Mouse (Mus musculus): ENCODE data around the gene Ppp1r32. TPM values are rescaled to one million over a fixed set of nuclear protein-coding genes. Genes with fewer than 3 reads are reported as not detected.

Ppp1r32 gene
- polyA plus RNA-seq, 1 experiment from 2014 or later = 2.4 TPM

- Histone ChIP-seq H3K9ac (no peak overlapping the region), H3K27me3 (replicated peaks) (peaks cover 41% of the 10 kb centered on the region), H3K36me3 (replicated peaks) (no peaks in the 10 kb centered on the region), H3K27ac (no peak overlapping the region), H3K4me1 (peaks cover 26% of the 10 kb centered on the region), H3K9me3 (no peaks in the 10 kb centered on the region), H3K4me3 (no peak overlapping the region), H3K4me2 (peak overlapping the region; percentile 81; the same call in 1 of the 2 replicates)
- 70% methylated on average over 3 of the region's 3 CpGs for WGBS
- no peak for ATAC-seq (replicated peaks)
Measured at GRCm38 (mm10) chr19:10455437-10455806, 27.3 kb downstream of the Ppp1r32 start.

- 64% methylated on average over 4 of the region's 4 CpGs for WGBS
- peaks cover 40% of the 10 kb centered on the region for H3K27me3 ChIP-seq (replicated peaks)
Measured at GRCm38 (mm10) chr19:10454718-10455436, 27.9 kb downstream of the Ppp1r32 start.

GRCm38 (mm10) chr19:10449708-10450107 lies 33.0 kb downstream of the Ppp1r32 start:
- no peak overlapping the region for H3K4me3 ChIP-seq
- no peaks in the 10 kb centered on the region for H3K4me1 ChIP-seq
- ATAC-seq (replicated peaks) = peak; percentile 45
- 0 out of 2 replicates have a peak, but pooled peaks cover under 1% of the 10 kb centered on the region for H3K27me3 ChIP-seq (replicated peaks)
- H3K9ac ChIP-seq = no peak overlapping the region
- H3K27ac ChIP-seq = no peak overlapping the region
- H3K36me3 ChIP-seq (replicated peaks) = peaks cover 18% of the 10 kb centered on the region; the same call in 1 of the 2 replicates
- WGBS = 7% methylated on average over 3 of the region's 3 CpGs
- no peaks in the 10 kb centered on the region for H3K9me3 ChIP-seq
- H3K4me2 ChIP-seq = no peak overlapping the region

More at GRCm38 (mm10) chr19:10454718-10455436, 27.9 kb downstream of the Ppp1r32 start:
- H3K9me3 ChIP-seq = no peaks in the 10 kb centered on the region
- peaks cover 26% of the 10 kb centered on the region for H3K4me1 ChIP-seq
- H3K4me2 ChIP-seq = peak overlapping the region; percentile 81; the same call in 1 of the 2 replicates
- no peak overlapping the region for H3K27ac ChIP-seq
- H3K36me3 ChIP-seq (replicated peaks) = no peaks in the 10 kb centered on the region
- no peak overlapping the region for H3K9ac ChIP-seq
- no peak overlapping the region for H3K4me3 ChIP-seq
- ATAC-seq (replicated peaks) = no peak

- H3K9me3 ChIP-seq = no peaks in the 10 kb centered on the region
- WGBS = 70% methylated on average over 6 of the region's 6 CpGs
- ATAC-seq (replicated peaks) = peak; percentile 14
Measured at GRCm38 (mm10) chr19:10449190-10449589, 33.5 kb downstream of the Ppp1r32 start.

GRCm38 (mm10) chr19:10448275-10448674 lies 34.5 kb downstream of the Ppp1r32 start:
- Histone ChIP-seq H3K9ac (no peak overlapping the region), H3K36me3 (replicated peaks) (peaks cover 27% of the 10 kb centered on the region), H3K4me2 (no peak overlapping the region), H3K4me1 (no peaks in the 10 kb centered on the region), H3K27me3 (replicated peaks) (no peaks in the 10 kb centered on the region), H3K9me3 (no peaks in the 10 kb centered on the region), H3K27ac (no peak overlapping the region), H3K4me3 (no peak overlapping the region)
- no peak for ATAC-seq (replicated peaks)
- 94% methylated on average over 7 of the region's 7 CpGs for WGBS

More at GRCm38 (mm10) chr19:10449190-10449589, 33.5 kb downstream of the Ppp1r32 start:
- peaks cover 23% of the 10 kb centered on the region; the same call in 1 of the 2 replicates for H3K36me3 ChIP-seq (replicated peaks)
- H3K4me1 ChIP-seq = no peaks in the 10 kb centered on the region
- no peak overlapping the region for H3K4me2 ChIP-seq
- H3K4me3 ChIP-seq = no peak overlapping the region
- H3K27me3 ChIP-seq (replicated peaks) = no peaks in the 10 kb centered on the region
- H3K9ac ChIP-seq = no peak overlapping the region
- H3K27ac ChIP-seq = no peak overlapping the region

- H3K9ac ChIP-seq = no peak overlapping the region
- no peak overlapping the region for H3K4me2 ChIP-seq
- H3K36me3 ChIP-seq (replicated peaks) = peaks cover 32% of the 10 kb centered on the region
- 95% methylated on average over 15 of the region's 15 CpGs for WGBS
- no peaks in the 10 kb centered on the region for H3K4me1 ChIP-seq
- no peaks in the 10 kb centered on the region for H3K27me3 ChIP-seq (replicated peaks)
- H3K9me3 ChIP-seq = no peaks in the 10 kb centered on the region
- no peak overlapping the region for H3K4me3 ChIP-seq
- H3K27ac ChIP-seq = no peak overlapping the region
- ATAC-seq (replicated peaks) = no peak
Measured at GRCm38 (mm10) chr19:10444685-10445369, 37.9 kb downstream of the Ppp1r32 start.

- no peak overlapping the region for H3K4me3 ChIP-seq
- H3K9ac ChIP-seq = no peak overlapping the region
- no peaks in the 10 kb centered on the region for H3K4me1 ChIP-seq
- no peak overlapping the region for H3K27ac ChIP-seq
- no peaks in the 10 kb centered on the region for H3K27me3 ChIP-seq (replicated peaks)
- ATAC-seq (replicated peaks) = no peak
- H3K9me3 ChIP-seq = no peaks in the 10 kb centered on the region
- H3K36me3 ChIP-seq (replicated peaks) = peaks cover 8% of the 10 kb centered on the region
- no peak overlapping the region for H3K4me2 ChIP-seq
- 70% methylated on average over 1 of the region's 1 CpGs for WGBS
Measured at GRCm38 (mm10) chr19:10437521-10437920, 45.2 kb downstream of the Ppp1r32 start.

GRCm38 (mm10) chr19:10436726-10437125 lies 46.0 kb downstream of the Ppp1r32 start:
- H3K4me2 ChIP-seq = no peak overlapping the region
- H3K4me3 ChIP-seq = no peak overlapping the region
- H3K9ac ChIP-seq = no peak overlapping the region
- ATAC-seq (replicated peaks) = no peak
- 29% methylated on average over 1 of the region's 1 CpGs for WGBS
- no peaks in the 10 kb centered on the region for H3K9me3 ChIP-seq
- peaks cover 8% of the 10 kb centered on the region for H3K36me3 ChIP-seq (replicated peaks)
- no peaks in the 10 kb centered on the region for H3K4me1 ChIP-seq
- no peaks in the 10 kb centered on the region for H3K27me3 ChIP-seq (replicated peaks)
- H3K27ac ChIP-seq = no peak overlapping the region

- no peaks in the 10 kb centered on the region for H3K9me3 ChIP-seq
- H3K4me1 ChIP-seq = no peaks in the 10 kb centered on the region
- no peaks in the 10 kb centered on the region for H3K27me3 ChIP-seq (replicated peaks)
- WGBS = 34% methylated on average over 3 of the region's 3 CpGs
- no peak overlapping the region for H3K9ac ChIP-seq
- H3K4me2 ChIP-seq = no peak overlapping the region
- H3K36me3 ChIP-seq (replicated peaks) = peaks cover 8% of the 10 kb centered on the region
- H3K27ac ChIP-seq = no peak overlapping the region
- no peak overlapping the region for H3K4me3 ChIP-seq
- ATAC-seq (replicated peaks) = peak; percentile 31; the same call in 1 of the 2 replicates
Measured at GRCm38 (mm10) chr19:10435908-10436307, 46.8 kb downstream of the Ppp1r32 start.

GRCm38 (mm10) chr19:10434927-10435326 lies 47.8 kb downstream of the Ppp1r32 start:
- Histone ChIP-seq H3K4me3 (no peak overlapping the region), H3K27me3 (replicated peaks) (no peaks in the 10 kb centered on the region), H3K36me3 (replicated peaks) (0 out of 2 replicates have a peak, but pooled peaks cover 4% of the 10 kb centered on the region), H3K9ac (no peak overlapping the region), H3K27ac (no peak overlapping the region), H3K9me3 (no peaks in the 10 kb centered on the region), H3K4me2 (no peak overlapping the region), H3K4me1 (no peaks in the 10 kb centered on the region)
- ATAC-seq (replicated peaks) = no peak
- 82% methylated on average over 6 of the region's 6 CpGs for WGBS

GRCm38 (mm10) chr19:10433879-10434540 lies 48.7 kb downstream of the Ppp1r32 start:
- H3K9me3 ChIP-seq = no peaks in the 10 kb centered on the region
- H3K36me3 ChIP-seq (replicated peaks) = no peaks in the 10 kb centered on the region
- no peak overlapping the region for H3K4me3 ChIP-seq
- ATAC-seq (replicated peaks) = no peak
- no peak overlapping the region for H3K27ac ChIP-seq
- no peak overlapping the region for H3K9ac ChIP-seq
- WGBS = 66% methylated on average over 9 of the region's 9 CpGs
- no peaks in the 10 kb centered on the region for H3K4me1 ChIP-seq
- H3K27me3 ChIP-seq (replicated peaks) = no peaks in the 10 kb centered on the region
- H3K4me2 ChIP-seq = no peak overlapping the region

GRCm38 (mm10) chr19:10433225-10433624 lies 49.5 kb downstream of the Ppp1r32 start:
- H3K4me3 ChIP-seq = no peak overlapping the region
- H3K27me3 ChIP-seq (replicated peaks) = no peaks in the 10 kb centered on the region
- H3K27ac ChIP-seq = no peak overlapping the region
- no peaks in the 10 kb centered on the region for H3K36me3 ChIP-seq (replicated peaks)
- WGBS = 81% methylated on average over 7 of the region's 7 CpGs
- H3K4me2 ChIP-seq = no peak overlapping the region
- ATAC-seq (replicated peaks) = no peak
- H3K9me3 ChIP-seq = no peaks in the 10 kb centered on the region
- H3K4me1 ChIP-seq = no peaks in the 10 kb centered on the region
- no peak overlapping the region for H3K9ac ChIP-seq

Measured in midbrain, embryonic 15.5 days (tissue).